Mouse (Mus musculus): ENCODE measurements around the gene Commd1.

Commd1 gene

GRCm38 (mm10) chr11:22889224-22889623 is 93.0 kb downstream of the Commd1 start:
- no peak for DNase-seq (ENCODE audit: low spot score in 2 of 2)

- DNase-seq (ENCODE audit: low spot score in 2 of 2): no peak
Observed at GRCm38 (mm10) chr11:22886991-22887390, 95.2 kb downstream of the Commd1 start.

- no peak for DNase-seq (ENCODE audit: low spot score in 2 of 2)
Observed at GRCm38 (mm10) chr11:22885350-22885749, 96.8 kb downstream of the Commd1 start.

- no peak for DNase-seq (ENCODE audit: low spot score in 2 of 2)
Observed at GRCm38 (mm10) chr11:22883676-22884075, 98.5 kb downstream of the Commd1 start.

GRCm38 (mm10) chr11:22882926-22883325 is 99.3 kb downstream of the Commd1 start:
- no peak for DNase-seq (ENCODE audit: low spot score in 2 of 2)

- DNase-seq (ENCODE audit: low spot score in 2 of 2): no peak
Observed at GRCm38 (mm10) chr11:22880383-22881172, 101.6 kb downstream of the Commd1 start.

GRCm38 (mm10) chr11:22879645-22880044 is 102.5 kb downstream of the Commd1 start:
- DNase-seq (ENCODE audit: low spot score in 2 of 2): no peak

- DNase-seq (ENCODE audit: low spot score in 2 of 2): no peak
Observed at GRCm38 (mm10) chr11:22876680-22877330, 105.4 kb downstream of the Commd1 start.

GRCm38 (mm10) chr11:22875279-22875678 is 106.9 kb downstream of the Commd1 start:
- DNase-seq (ENCODE audit: low spot score in 2 of 2): no peak

- no peak for DNase-seq (ENCODE audit: low spot score in 2 of 2)
Observed at GRCm38 (mm10) chr11:22874747-22875146, 107.4 kb downstream of the Commd1 start.

- no peak for DNase-seq (ENCODE audit: low spot score in 2 of 2)
Observed at GRCm38 (mm10) chr11:22873383-22873782, 108.8 kb downstream of the Commd1 start.

GRCm38 (mm10) chr11:22872307-22872680 is 109.9 kb downstream of the Commd1 start:
- no peak for DNase-seq (ENCODE audit: low spot score in 2 of 2)

GRCm38 (mm10) chr11:22871628-22872306 is 110.4 kb downstream of the Commd1 start:
- DNase-seq (ENCODE audit: low spot score in 2 of 2): peak in 1 of 2 experiments; percentile 37

- DNase-seq (ENCODE audit: low spot score in 2 of 2): no peak
Observed at GRCm38 (mm10) chr11:22868582-22868981, 113.6 kb downstream of the Commd1 start.

GRCm38 (mm10) chr11:22867691-22868090 is 114.5 kb downstream of the Commd1 start:
- DNase-seq (ENCODE audit: low spot score in 2 of 2): no peak

GRCm38 (mm10) chr11:22865635-22866246 is 116.4 kb downstream of the Commd1 start:
- DNase-seq (ENCODE audit: low spot score in 2 of 2): no peak

GRCm38 (mm10) chr11:22864305-22865060 is 117.7 kb downstream of the Commd1 start:
- DNase-seq (ENCODE audit: low spot score in 2 of 2): no peak

- DNase-seq (ENCODE audit: low spot score in 2 of 2): no peak
Observed at GRCm38 (mm10) chr11:22863581-22863980, 118.6 kb downstream of the Commd1 start.

GRCm38 (mm10) chr11:22861315-22861714 is 120.9 kb downstream of the Commd1 start:
- DNase-seq (ENCODE audit: low spot score in 2 of 2): no peak

- DNase-seq (ENCODE audit: low spot score in 2 of 2): no peak
Observed at GRCm38 (mm10) chr11:22860335-22861227, 121.6 kb downstream of the Commd1 start, which contains the start of gene B3gnt2. Gene B3gnt2 (minus strand): TSS chr11:22860961.

Data from spleen, postnatal 36 days (tissue).